Mouse (Mus musculus) liver, embryonic 15.5 days (tissue): ENCODE measurements around the gene Trp53bp2. TPM values are rescaled to one million over a fixed set of nuclear protein-coding genes. Genes with fewer than 3 reads are reported as not detected.

ENCODE experiments used
- ATAC-seq: fragments of 200-750 bp; cut with Nextera tagmentation; 2 replicates; pipeline ENCODE4 v1.8.0; 2017; ENCODE audit warnings: moderate number of reproducible peaks, mild to moderate bottlenecking, moderate library complexity; ENCODE audit not compliant: insufficient read depth
- H3K27ac ChIP-seq: fragments of 300-500 bp; sonication (generic); replicated peaks from 2 replicates; pipeline ENCODE4 v1.5.1; 2015; ENCODE audit warnings: mild to moderate bottlenecking, inconsistent platforms
- H3K27me3 ChIP-seq: fragments of 300-500 bp; sonication (generic); 2 replicates; pipeline ENCODE4 v1.6.1; 2015; ENCODE audit warnings: mild to moderate bottlenecking, inconsistent platforms
- H3K36me3 ChIP-seq: fragments of 300-500 bp; sonication (generic); replicated peaks from 2 replicates; pipeline ENCODE4 v1.6.1; 2015; ENCODE audit warnings: moderate library complexity, mild to moderate bottlenecking, inconsistent platforms
- H3K4me1 ChIP-seq: fragments of 300-500 bp; sonication (generic); replicated peaks from 2 replicates; pipeline ENCODE4 v1.6.1; 2015; ENCODE audit warnings: inconsistent platforms
- H3K4me2 ChIP-seq: fragments of 300-500 bp; sonication (generic); 2 replicates; pipeline ENCODE4 v1.6.1; 2015; ENCODE audit warnings: moderate library complexity, mild to moderate bottlenecking, inconsistent platforms
- H3K4me3 ChIP-seq: fragments of 300-500 bp; sonication (generic); replicated peaks from 2 replicates; pipeline ENCODE4 v1.5.1; 2015; ENCODE audit warnings: mild to moderate bottlenecking, inconsistent platforms
- H3K9ac ChIP-seq: fragments of 300-500 bp; sonication (generic); 2 replicates; pipeline ENCODE4 v1.6.1; 2015; ENCODE audit warnings: moderate library complexity, mild to moderate bottlenecking, inconsistent platforms
- H3K9me3 ChIP-seq: fragments of 300-500 bp; sonication (generic); replicated peaks from 2 replicates; pipeline ENCODE4 v1.6.1; 2016; ENCODE audit warnings: inconsistent platforms
- WGBS: fragments of 180-500 bp; shearing (Covaris S2); methylation state at CpG from one replicate; pipeline ENCODE4 v1.1.7; 2015; ENCODE audit warnings: mixed read lengths; ENCODE audit not compliant: insufficient replicate concordance; 5-methylcytosine and 5-hydroxymethylcytosine counted together
- polyA plus RNA-seq: library from polyadenylated mRNA; unstranded; fragments of >200 nt; fragmentation: Nextera tagmentation; extraction: Ambion mirVana; gene quantifications from 2 replicates; pipeline ENCODE4 v1.2.1, GENCODE M21; 2015

The Trp53bp2 gene
- polyA plus RNA-seq, 1 experiment from 2014 or later, result 3.5 TPM

- no peak for ATAC-seq
- 70% methylated on average over 7 of the region's 7 CpGs for WGBS
- Histone ChIP-seq H3K4me1 (no peaks in the 10 kb centered on the region), H3K4me3 (no peak overlapping the region), H3K27ac (no peak overlapping the region), H3K36me3 (no peaks in the 10 kb centered on the region), H3K9me3 (no peaks in the 10 kb centered on the region), H3K9ac (no peak overlapping the region), H3K27me3 (peaks cover 10% of the 10 kb centered on the region; the same call in 1 of the 2 replicates), H3K4me2 (no peak overlapping the region)
Observed at GRCm38 (mm10) chr1:182378876-182379275, 30.1 kb upstream of the Trp53bp2 start.

- no peak overlapping the region for H3K27ac ChIP-seq
- H3K27me3 ChIP-seq, result peaks cover 4% of the 10 kb centered on the region; the same call in 1 of the 2 replicates
- no peak overlapping the region for H3K4me3 ChIP-seq
- no peak overlapping the region for H3K4me2 ChIP-seq
- H3K9me3 ChIP-seq, result no peaks in the 10 kb centered on the region
- H3K9ac ChIP-seq, result no peak overlapping the region
- no peaks in the 10 kb centered on the region for H3K36me3 ChIP-seq
- no peak for ATAC-seq
- WGBS, result 44% methylated on average over 7 of the region's 7 CpGs
- no peaks in the 10 kb centered on the region for H3K4me1 ChIP-seq
Observed at GRCm38 (mm10) chr1:182380683-182381082, 28.3 kb upstream of the Trp53bp2 start.

- Histone ChIP-seq H3K4me2 (no peak overlapping the region), H3K4me3 (no peak overlapping the region), H3K27ac (no peak overlapping the region), H3K9ac (no peak overlapping the region), H3K36me3 (no peaks in the 10 kb centered on the region), H3K9me3 (no peaks in the 10 kb centered on the region), H3K4me1 (no peaks in the 10 kb centered on the region), H3K27me3 (no peaks in the 10 kb centered on the region; the same call in 1 of the 2 replicates)
- whole genome bisulfite sequencing, result 47% methylated on average over 3 of the region's 3 CpGs
- no peak for ATAC-seq
Observed at GRCm38 (mm10) chr1:182381327-182381726, 27.6 kb upstream of the Trp53bp2 start.

- Histone ChIP-seq H3K9me3 (no peaks in the 10 kb centered on the region), H3K4me3 (no peak overlapping the region)
- 48% methylated on average over 9 of the region's 9 CpGs for WGBS
Observed at GRCm38 (mm10) chr1:182383096-182383495, 25.9 kb upstream of the Trp53bp2 start.

GRCm38 (mm10) chr1:182386449-182386848, 22.5 kb upstream of the Trp53bp2 start:
- no peak overlapping the region for H3K4me2 ChIP-seq
- WGBS, result 65% methylated on average over 8 of the region's 8 CpGs
- no peak overlapping the region for H3K9ac ChIP-seq
- no peaks in the 10 kb centered on the region for H3K9me3 ChIP-seq
- H3K36me3 ChIP-seq, result no peaks in the 10 kb centered on the region
- H3K4me3 ChIP-seq, result no peak overlapping the region
- no peak overlapping the region for H3K27ac ChIP-seq
- no peaks in the 10 kb centered on the region for H3K27me3 ChIP-seq
- H3K4me1 ChIP-seq, result no peaks in the 10 kb centered on the region
- ATAC-seq, result no peak

More at GRCm38 (mm10) chr1:182383096-182383495, 25.9 kb upstream of the Trp53bp2 start:
- Histone ChIP-seq H3K27me3 (no peaks in the 10 kb centered on the region), H3K36me3 (no peaks in the 10 kb centered on the region), H3K4me1 (no peaks in the 10 kb centered on the region), H3K9ac (no peak overlapping the region), H3K4me2 (no peak overlapping the region), H3K27ac (no peak overlapping the region)
- ATAC-seq, result no peak

GRCm38 (mm10) chr1:182388729-182389128, 20.2 kb upstream of the Trp53bp2 start:
- H3K4me3 ChIP-seq, result no peak overlapping the region
- no peaks in the 10 kb centered on the region for H3K36me3 ChIP-seq
- no peaks in the 10 kb centered on the region for H3K4me1 ChIP-seq
- no peak overlapping the region for H3K4me2 ChIP-seq
- no peaks in the 10 kb centered on the region for H3K27me3 ChIP-seq
- ATAC-seq, result no peak
- no peak overlapping the region for H3K27ac ChIP-seq
- 49% methylated on average over 4 of the region's 4 CpGs for WGBS
- H3K9ac ChIP-seq, result no peak overlapping the region
- no peaks in the 10 kb centered on the region for H3K9me3 ChIP-seq

- Histone ChIP-seq H3K27ac (no peak overlapping the region), H3K27me3 (no peaks in the 10 kb centered on the region; the same call in 1 of the 2 replicates), H3K4me2 (no peak overlapping the region), H3K4me3 (no peak overlapping the region), H3K9me3 (no peaks in the 10 kb centered on the region), H3K36me3 (no peaks in the 10 kb centered on the region), H3K4me1 (no peaks in the 10 kb centered on the region), H3K9ac (no peak overlapping the region)
- no peak for ATAC-seq
- 65% methylated on average over 8 of the region's 8 CpGs for WGBS
Observed at GRCm38 (mm10) chr1:182398171-182398570, 10.8 kb upstream of the Trp53bp2 start.

- no peak for ATAC-seq
- no peak overlapping the region for H3K4me2 ChIP-seq
- no peaks in the 10 kb centered on the region for H3K9me3 ChIP-seq
- no peak overlapping the region for H3K9ac ChIP-seq
- no peak overlapping the region for H3K27ac ChIP-seq
- no peaks in the 10 kb centered on the region; the same call in 1 of the 2 replicates for H3K27me3 ChIP-seq
- H3K4me3 ChIP-seq, result no peak overlapping the region
- H3K4me1 ChIP-seq, result no peaks in the 10 kb centered on the region
- no peaks in the 10 kb centered on the region for H3K36me3 ChIP-seq
- WGBS, result 34% methylated on average over 3 of the region's 3 CpGs
Observed at GRCm38 (mm10) chr1:182398780-182399179, 10.2 kb upstream of the Trp53bp2 start.

GRCm38 (mm10) chr1:182399205-182399604, 9.8 kb upstream of the Trp53bp2 start:
- Histone ChIP-seq H3K27ac (no peak overlapping the region), H3K27me3 (no peaks in the 10 kb centered on the region; the same call in 1 of the 2 replicates), H3K4me2 (no peak overlapping the region), H3K9me3 (no peaks in the 10 kb centered on the region), H3K9ac (no peak overlapping the region), H3K4me3 (no peak overlapping the region), H3K36me3 (no peaks in the 10 kb centered on the region), H3K4me1 (no peaks in the 10 kb centered on the region)
- 74% methylated on average over 2 of the region's 2 CpGs for WGBS
- ATAC-seq, result no peak

GRCm38 (mm10) chr1:182399908-182400307, 9.1 kb upstream of the Trp53bp2 start:
- no peaks in the 10 kb centered on the region for H3K4me1 ChIP-seq
- ATAC-seq, result no peak
- H3K9me3 ChIP-seq, result no peaks in the 10 kb centered on the region
- no peaks in the 10 kb centered on the region for H3K36me3 ChIP-seq
- H3K27me3 ChIP-seq, result no peaks in the 10 kb centered on the region; the same call in 1 of the 2 replicates
- H3K9ac ChIP-seq, result no peak overlapping the region
- H3K27ac ChIP-seq, result no peak overlapping the region
- H3K4me3 ChIP-seq, result no peak overlapping the region
- H3K4me2 ChIP-seq, result no peak overlapping the region
- 63% methylated on average over 3 of the region's 3 CpGs for WGBS

- Histone ChIP-seq H3K4me2 (no peak overlapping the region), H3K9me3 (no peaks in the 10 kb centered on the region), H3K4me3 (no peak overlapping the region), H3K27me3 (no peaks in the 10 kb centered on the region), H3K27ac (no peak overlapping the region), H3K4me1 (peaks cover 4% of the 10 kb centered on the region), H3K36me3 (no peaks in the 10 kb centered on the region), H3K9ac (no peak overlapping the region)
- WGBS, result 55% methylated on average over 13 of the region's 13 CpGs
- no peak for ATAC-seq
Observed at GRCm38 (mm10) chr1:182403076-182403475, 5.9 kb upstream of the Trp53bp2 start.

- H3K9ac ChIP-seq, result no peak overlapping the region
- no peak overlapping the region for H3K4me2 ChIP-seq
- no peak overlapping the region for H3K4me3 ChIP-seq
- ATAC-seq, result no peak
- no peaks in the 10 kb centered on the region for H3K9me3 ChIP-seq
- H3K27ac ChIP-seq, result no peak overlapping the region
- peaks cover 18% of the 10 kb centered on the region for H3K4me1 ChIP-seq
- peaks cover 5% of the 10 kb centered on the region; the same call in 1 of the 2 replicates for H3K27me3 ChIP-seq
- 57% methylated on average over 4 of the region's 4 CpGs for WGBS
- H3K36me3 ChIP-seq, result no peaks in the 10 kb centered on the region
Observed at GRCm38 (mm10) chr1:182406621-182407020, 2.4 kb upstream of the Trp53bp2 start.
